ENCODE assay signal across 12 mouse cellular contexts in the genomic region with DNA sequence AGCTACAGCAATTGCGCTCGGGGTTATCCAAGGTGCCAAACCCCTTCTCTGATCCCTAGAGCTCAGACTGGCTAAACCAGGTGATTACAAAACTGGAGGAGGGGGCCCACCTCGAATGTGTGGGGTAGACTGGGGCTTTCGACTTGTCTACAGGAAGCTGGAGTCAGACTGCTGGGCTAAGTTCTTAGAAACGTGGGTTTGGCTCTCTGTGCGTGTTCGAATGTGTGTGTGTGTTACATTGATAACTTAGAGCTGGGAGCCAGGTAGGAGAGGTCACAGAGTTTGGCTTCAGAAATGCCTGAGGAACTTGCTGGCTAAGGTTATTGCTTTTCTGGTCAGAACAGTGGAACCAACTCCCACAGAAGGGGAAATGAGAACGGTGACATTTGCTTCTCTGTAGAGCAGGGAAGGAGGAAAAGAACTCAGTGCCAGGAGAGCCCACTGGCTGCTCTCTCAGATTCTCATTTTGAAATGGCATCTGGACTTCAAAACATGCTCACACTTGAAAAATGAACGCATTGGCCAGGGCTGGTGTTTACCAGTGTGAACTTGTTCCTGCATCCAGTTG.
DNase-seq lines count a peak whose midpoint lies in the region; ATAC-seq and TF ChIP-seq lines count a peak whose summit lies in the region.
"Had no signal": no experiment of that assay in that cellular context is flagged by ENCODE, and none has a peak within 500 bp of the region (broad histone marks: within the 10 kb centered on the region; RNA-seq: fewer than 3 reads in every experiment).

No protein-coding gene starts in this region.

- no peak overlapping the region for H3K4me3 ChIP-seq in heart, embryonic 13.5 days
- no peak overlapping the region for H3K4me3 ChIP-seq in lung, embryonic 14.5 days (ENCODE audit: low read depth, low read length)
- H3K4me3 ChIP-seq in embryonic facial prominence, embryonic 10.5 days, result no peak overlapping the region
- no peak overlapping the region for H3K4me3 ChIP-seq in liver, embryonic 12.5 days
- H3K4me3 ChIP-seq: erythroblast, embryonic 14.5 days had no signal

- H3K4me2 ChIP-seq in heart, embryonic 13.5 days, result no peak overlapping the region
- no peak overlapping the region for H3K4me2 ChIP-seq in lung, embryonic 14.5 days
- no peak overlapping the region for H3K4me2 ChIP-seq in liver, embryonic 12.5 days
- H3K4me2 ChIP-seq: midbrain, embryonic 11.5 days had no signal

- no peaks in the 10 kb centered on the region for H3K9me3 ChIP-seq in heart, embryonic 13.5 days
- H3K9me3 ChIP-seq in lung, embryonic 14.5 days (ENCODE audit: low read depth, low read length), result no peaks in the 10 kb centered on the region
- no peaks in the 10 kb centered on the region for H3K9me3 ChIP-seq in embryonic facial prominence, embryonic 10.5 days
- H3K9me3 ChIP-seq in liver, embryonic 12.5 days (replicated peaks), result no peaks in the 10 kb centered on the region

- H3K36me3 ChIP-seq in heart, embryonic 13.5 days, result no peaks in the 10 kb centered on the region
- no peaks in the 10 kb centered on the region for H3K36me3 ChIP-seq in lung, embryonic 14.5 days (ENCODE audit: insufficient read depth)
- no peaks in the 10 kb centered on the region for H3K36me3 ChIP-seq in embryonic facial prominence, embryonic 10.5 days (replicated peaks)
- H3K36me3 ChIP-seq in liver, embryonic 12.5 days, result no peaks in the 10 kb centered on the region

- no peak for ATAC-seq in heart, embryonic 13.5 days (ENCODE audit: extremely low read depth, insufficient number of reproducible peaks, low FRiP score, low TSS enrichment)
- no peak for ATAC-seq in lung, embryonic 14.5 days (ENCODE audit: insufficient read depth)
- ATAC-seq in liver, embryonic 12.5 days, result peak; percentile 71
- ATAC-seq: Patski had no signal

- H3K9ac ChIP-seq in heart, embryonic 13.5 days, result no peak overlapping the region
- no peak overlapping the region for H3K9ac ChIP-seq in lung, embryonic 14.5 days
- no peak overlapping the region for H3K9ac ChIP-seq in liver, embryonic 12.5 days

- 63% methylated on average over 9 of the region's 9 CpGs for WGBS in heart, embryonic 13.5 days
- 60% methylated on average over 9 of the region's 9 CpGs for WGBS in lung, embryonic 14.5 days
- 63% methylated on average over 9 of the region's 9 CpGs for WGBS in embryonic facial prominence, embryonic 10.5 days
- 29% methylated on average over 9 of the region's 9 CpGs for WGBS in liver, embryonic 12.5 days (ENCODE audit: insufficient replicate concordance)

- H3K27ac ChIP-seq in heart, embryonic 13.5 days (replicated peaks), result peak overlapping the region; percentile 36; the same call in 1 of the 2 replicates
- peak overlapping the region; percentile 32; the same call in 1 of the 2 replicates for H3K27ac ChIP-seq in lung, embryonic 14.5 days (ENCODE audit: low read depth)
- H3K27ac ChIP-seq in embryonic facial prominence, embryonic 10.5 days (replicated peaks), result peak overlapping the region; percentile 61; the same call in 1 of the 2 replicates
- H3K27ac ChIP-seq in liver, embryonic 12.5 days, result no peak overlapping the region

- DNase-seq in heart, adult 18-20 months, result no peak
- DNase-seq in lung, embryonic 14.5 days, result peak; percentile 22
- DNase-seq in lung, postnatal 36 days, result no peak
- no peak for DNase-seq in embryonic facial prominence, embryonic 10.5 days (ENCODE audit: low spot score)
- no peak for DNase-seq in embryo, embryonic 9.5 days (ENCODE audit: extremely low spot score)
- no peak for DNase-seq in right cerebral cortex, postnatal 4 days
- DNase-seq: cerebellum, postnatal 14 days had no signal

- H3K27me3 ChIP-seq in heart, embryonic 13.5 days (replicated peaks), result no peaks in the 10 kb centered on the region; the same call in 1 of the 2 replicates
- 0 out of 2 replicates have a peak, but pooled peaks cover 4% of the 10 kb centered on the region for H3K27me3 ChIP-seq in lung, embryonic 14.5 days (ENCODE audit: insufficient read depth, low read length)
- H3K27me3 ChIP-seq in embryonic facial prominence, embryonic 10.5 days (replicated peaks; ENCODE audit: low read depth, poor library complexity, severe bottlenecking), result peaks cover 20% of the 10 kb centered on the region
- peaks cover 24% of the 10 kb centered on the region for H3K27me3 ChIP-seq in liver, embryonic 12.5 days (replicated peaks)
- H3K27me3 ChIP-seq: Patski had no signal

- TF ChIP-seq CTCF in lung, embryonic 14.5 days (IDR thresholded peaks at IDR 0.05; ENCODE audit: low read depth), result no peak

- H3K4me1 ChIP-seq in heart, embryonic 13.5 days, result peaks cover 11% of the 10 kb centered on the region
- H3K4me1 ChIP-seq in lung, embryonic 14.5 days (ENCODE audit: insufficient read depth), result 0 out of 2 replicates have a peak, but pooled peaks cover 3% of the 10 kb centered on the region
- peaks cover 33% of the 10 kb centered on the region for H3K4me1 ChIP-seq in embryonic facial prominence, embryonic 10.5 days
- peaks cover 21% of the 10 kb centered on the region for H3K4me1 ChIP-seq in liver, embryonic 12.5 days
